Mouse (Mus musculus) kidney, embryonic 16.5 days (tissue): Measurements from ENCODE around the gene Spred2. TPM values are rescaled to one million over a fixed set of nuclear protein-coding genes. Genes with fewer than 3 reads are reported as not detected.

ENCODE experiments used
- ATAC-seq: fragments of 200-750 bp; cut with Nextera tagmentation; 2 replicates; pipeline ENCODE4 v1.8.0; 2017; ENCODE audit warnings: moderate TSS enrichment; ENCODE audit not compliant: low FRiP score, low TSS enrichment
- H3K27ac ChIP-seq: fragments of 300-500 bp; sonication (generic); 2 replicates; pipeline ENCODE4 v1.5.1; 2014; ENCODE audit warnings: low read length
- H3K27me3 ChIP-seq: fragments of 300-500 bp; sonication (generic); 2 replicates; pipeline ENCODE4 v1.6.1; 2014; ENCODE audit warnings: low read length, control low read depth, mixed read lengths; ENCODE audit not compliant: insufficient read depth
- H3K36me3 ChIP-seq: fragments of 300-500 bp; sonication (generic); 2 replicates; pipeline ENCODE4 v1.6.1; 2014; ENCODE audit warnings: low read length, control low read depth, mixed read lengths; ENCODE audit not compliant: insufficient read depth
- H3K4me1 ChIP-seq: fragments of 300-500 bp; sonication (generic); 2 replicates; pipeline ENCODE4 v1.6.1; 2014; ENCODE audit warnings: low read length, control low read depth, mixed read lengths; ENCODE audit not compliant: insufficient read depth
- H3K4me2 ChIP-seq: fragments of 300-500 bp; sonication (generic); replicated peaks from 2 replicates; pipeline ENCODE4 v1.6.1; 2014; ENCODE audit warnings: low read depth, low read length
- H3K4me3 ChIP-seq: fragments of 300-500 bp; sonication (generic); 2 replicates; pipeline ENCODE4 v1.5.1; 2014; ENCODE audit warnings: mild to moderate bottlenecking, low read length
- H3K9ac ChIP-seq: fragments of 300-500 bp; sonication (generic); replicated peaks from 2 replicates; pipeline ENCODE4 v1.6.1; 2014; ENCODE audit warnings: low read length
- H3K9me3 ChIP-seq: fragments of 300-500 bp; sonication (generic); 2 replicates; pipeline ENCODE4 v1.6.1; 2016; ENCODE audit warnings: low read length, control low read depth
- WGBS: fragments of 180-500 bp; shearing (Covaris S2); extraction: QIAGEN DNeasy Blood & Tissue Kit; methylation state at CpG from one replicate; pipeline ENCODE4 v1.1.7; 2014; 5-methylcytosine and 5-hydroxymethylcytosine counted together
- polyA plus RNA-seq: library from polyadenylated mRNA; unstranded; fragments of >200 nt; fragmentation: Nextera tagmentation; extraction: Ambion mirVana; gene quantifications from 2 replicates; pipeline ENCODE4 v1.2.1, GENCODE M21; 2015

Spred2 gene
- polyA plus RNA-seq, 1 experiment from 2014 or later = 8.3 TPM

GRCm38 (mm10) chr11:19935524-19936354 lies 11.6 kb downstream of the Spred2 start:
- Histone ChIP-seq H3K4me1 (peaks cover 33% of the 10 kb centered on the region), H3K27me3 (no peaks in the 10 kb centered on the region), H3K9me3 (no peaks in the 10 kb centered on the region), H3K4me3 (no peak overlapping the region), H3K4me2 (no peak overlapping the region), H3K36me3 (no peaks in the 10 kb centered on the region), H3K27ac (no peak overlapping the region; the same call in 1 of the 2 replicates), H3K9ac (no peak overlapping the region)
- WGBS = 29% methylated on average over 7 of the region's 7 CpGs
- no peak for ATAC-seq

GRCm38 (mm10) chr11:19938456-19939004 lies 14.4 kb downstream of the Spred2 start:
- Histone ChIP-seq H3K4me1 (peaks cover 33% of the 10 kb centered on the region), H3K9ac (no peak overlapping the region), H3K4me2 (no peak overlapping the region), H3K27ac (no peak overlapping the region), H3K36me3 (peaks cover 5% of the 10 kb centered on the region; the same call in 1 of the 2 replicates), H3K27me3 (no peaks in the 10 kb centered on the region), H3K9me3 (no peaks in the 10 kb centered on the region), H3K4me3 (no peak overlapping the region)
- ATAC-seq = no peak
- 92% methylated on average over 10 of the region's 10 CpGs for WGBS

DNA sequence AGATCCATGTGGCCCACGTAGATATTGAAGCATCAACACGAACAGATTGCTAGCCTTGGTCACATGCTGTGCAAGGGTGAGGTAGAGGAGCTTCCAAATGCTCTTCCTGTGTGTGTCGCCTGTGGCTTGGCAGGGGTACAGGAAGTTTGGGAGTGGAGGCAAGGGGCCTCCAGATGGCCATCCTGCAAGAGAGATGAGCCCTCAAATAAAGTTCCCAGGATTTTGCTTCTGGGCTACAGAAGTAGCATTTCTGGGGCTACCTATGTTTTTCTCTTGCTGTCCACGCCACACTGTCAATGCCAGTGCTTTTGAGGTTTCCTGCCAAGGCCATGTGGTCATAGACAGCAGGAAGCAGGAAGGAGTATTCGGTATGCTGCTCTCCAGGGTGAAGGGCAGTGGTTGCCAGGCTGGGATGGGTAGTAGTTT lies 15.1 kb downstream of the Spred2 start:
- Histone ChIP-seq H3K27ac (no peak overlapping the region), H3K9me3 (no peaks in the 10 kb centered on the region), H3K9ac (no peak overlapping the region), H3K36me3 (peaks cover 5% of the 10 kb centered on the region; the same call in 1 of the 2 replicates), H3K4me1 (peaks cover 33% of the 10 kb centered on the region), H3K27me3 (no peaks in the 10 kb centered on the region), H3K4me2 (no peak overlapping the region), H3K4me3 (no peak overlapping the region)
- 79% methylated on average over 5 of the region's 5 CpGs for WGBS
- no peak for ATAC-seq

- Histone ChIP-seq H3K27ac (no peak overlapping the region), H3K9ac (no peak overlapping the region), H3K4me2 (no peak overlapping the region), H3K36me3 (peaks cover 5% of the 10 kb centered on the region; the same call in 1 of the 2 replicates), H3K27me3 (no peaks in the 10 kb centered on the region), H3K4me1 (peaks cover 35% of the 10 kb centered on the region), H3K9me3 (no peaks in the 10 kb centered on the region), H3K4me3 (no peak overlapping the region)
- WGBS = 90% methylated on average over 8 of the region's 8 CpGs
- ATAC-seq = no peak
Observed at GRCm38 (mm10) chr11:19939831-19940230, 15.7 kb downstream of the Spred2 start.

GRCm38 (mm10) chr11:19941156-19941777 lies 17.1 kb downstream of the Spred2 start:
- 78% methylated on average over 12 of the region's 12 CpGs for WGBS
- no peak overlapping the region for H3K4me2 ChIP-seq
- H3K27ac ChIP-seq = no peak overlapping the region
- H3K27me3 ChIP-seq = no peaks in the 10 kb centered on the region
- no peak overlapping the region for H3K4me3 ChIP-seq
- peaks cover 13% of the 10 kb centered on the region for H3K36me3 ChIP-seq
- no peaks in the 10 kb centered on the region for H3K9me3 ChIP-seq
- no peak for ATAC-seq
- peaks cover 36% of the 10 kb centered on the region for H3K4me1 ChIP-seq
- H3K9ac ChIP-seq = no peak overlapping the region

DNA sequence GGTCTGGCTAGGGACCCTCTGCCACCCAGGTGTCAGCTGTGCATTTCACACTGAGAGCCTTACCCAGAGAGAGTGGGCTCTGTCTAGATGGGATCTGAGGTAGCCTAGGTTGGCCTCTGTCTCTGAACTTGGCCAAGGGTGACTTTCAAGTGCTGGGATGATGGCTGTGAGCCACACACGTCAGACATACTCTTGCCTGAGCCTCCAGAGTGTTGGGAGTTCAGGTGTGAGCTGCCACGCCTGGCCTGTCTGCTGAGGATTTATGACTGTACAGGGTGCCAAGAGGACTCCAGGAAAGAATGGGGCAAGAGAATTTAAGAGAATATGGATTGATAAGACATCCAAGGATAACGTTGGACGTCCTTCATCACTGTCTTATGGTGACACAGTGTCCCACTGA lies 17.8 kb downstream of the Spred2 start:
- 75% methylated on average over 4 of the region's 4 CpGs for WGBS
- no peaks in the 10 kb centered on the region for H3K27me3 ChIP-seq
- no peaks in the 10 kb centered on the region for H3K9me3 ChIP-seq
- no peak overlapping the region for H3K27ac ChIP-seq
- peaks cover 29% of the 10 kb centered on the region for H3K4me1 ChIP-seq
- ATAC-seq = no peak
- no peak overlapping the region for H3K4me2 ChIP-seq
- H3K9ac ChIP-seq = no peak overlapping the region
- peaks cover 13% of the 10 kb centered on the region for H3K36me3 ChIP-seq
- no peak overlapping the region for H3K4me3 ChIP-seq

GRCm38 (mm10) chr11:19943753-19944152 lies 19.6 kb downstream of the Spred2 start:
- Histone ChIP-seq H3K4me3 (no peak overlapping the region), H3K9ac (no peak overlapping the region), H3K27me3 (no peaks in the 10 kb centered on the region), H3K36me3 (peaks cover 13% of the 10 kb centered on the region), H3K9me3 (no peaks in the 10 kb centered on the region), H3K4me1 (peaks cover 40% of the 10 kb centered on the region), H3K4me2 (no peak overlapping the region), H3K27ac (no peak overlapping the region)
- no peak for ATAC-seq
- WGBS = 96% methylated on average over 2 of the region's 2 CpGs

- H3K4me1 ChIP-seq = peaks cover 42% of the 10 kb centered on the region
- no peak overlapping the region for H3K4me2 ChIP-seq
- H3K36me3 ChIP-seq = peaks cover 13% of the 10 kb centered on the region
- WGBS = 72% methylated on average over 6 of the region's 6 CpGs
- H3K9me3 ChIP-seq = no peaks in the 10 kb centered on the region
- peak overlapping the region; percentile 44 for H3K27ac ChIP-seq
- H3K4me3 ChIP-seq = no peak overlapping the region
- no peaks in the 10 kb centered on the region for H3K27me3 ChIP-seq
- no peak overlapping the region for H3K9ac ChIP-seq
- no peak for ATAC-seq
Observed at GRCm38 (mm10) chr11:19944701-19945100, 20.5 kb downstream of the Spred2 start.

GRCm38 (mm10) chr11:19946721-19947120 lies 22.5 kb downstream of the Spred2 start:
- Histone ChIP-seq H3K9me3 (no peaks in the 10 kb centered on the region), H3K27ac (no peak overlapping the region), H3K9ac (no peak overlapping the region), H3K36me3 (peaks cover 10% of the 10 kb centered on the region), H3K4me3 (no peak overlapping the region), H3K4me1 (peaks cover 49% of the 10 kb centered on the region), H3K4me2 (no peak overlapping the region), H3K27me3 (no peaks in the 10 kb centered on the region)
- 88% methylated on average over 6 of the region's 7 CpGs for WGBS
- no peak for ATAC-seq
